Comparison of ENCODE assay signal across 9 mouse cellular contexts in genomic region chr5:125183321-125184003, GRCm38 (mm10). TPM values are rescaled to one million over a fixed set of nuclear protein-coding genes. Genes with fewer than 3 reads are reported as not detected.
DNase-seq lines count a peak whose midpoint lies in the region; ATAC-seq and TF ChIP-seq lines count a peak whose summit lies in the region.
"Had no signal": no experiment of that assay in that cellular context is flagged by ENCODE, and none has a peak within 500 bp of the region (broad histone marks: within the 10 kb centered on the region; RNA-seq: fewer than 3 reads in every experiment).

No protein-coding gene starts in this region.

- TF ChIP-seq CTCF in ES-Bruce4 (IDR thresholded peaks at IDR 0.05; ENCODE audit: low read depth, low read length) = no peak

- 0 out of 2 replicates have a peak, but pooled peaks have one; percentile 22 for TF ChIP-seq EP300 in ES-Bruce4 (IDR thresholded peaks at IDR 0.05; ENCODE audit: insufficient read depth, low read depth, low read length)

- no peak overlapping the region for H3K4me2 ChIP-seq in limb, embryonic 11.5 days (ENCODE audit: low read depth, severe bottlenecking)
- peak overlapping the region; percentile 34 for H3K4me2 ChIP-seq in myocyte (ENCODE audit: low read depth)
- H3K4me2 ChIP-seq: liver, embryonic 13.5 days had no signal

- H3K36me3 ChIP-seq in ES-Bruce4 (ENCODE audit: control insufficient read depth, insufficient read depth, low read length, poor library complexity, severe bottlenecking) (no peaks in the 10 kb centered on the region), myocyte (ENCODE audit: control insufficient read depth, insufficient read depth) (no peaks in the 10 kb centered on the region)
- no peaks in the 10 kb centered on the region for H3K36me3 ChIP-seq in limb, embryonic 11.5 days (ENCODE audit: control insufficient read depth, insufficient read depth, low read length)
- H3K36me3 ChIP-seq: liver, embryonic 13.5 days had no signal

- no peak for ATAC-seq in limb, embryonic 11.5 days (ENCODE audit: insufficient number of reproducible peaks, low FRiP score, low TSS enrichment, low read depth)
- no peak for ATAC-seq in erythroblast, adult 5-6 weeks (replicated peaks; ENCODE audit: low FRiP score, poor library complexity, severe bottlenecking)

- H3K4me1 ChIP-seq in ES-Bruce4 (ENCODE audit: control insufficient read depth, insufficient read depth, low read length) = peaks cover 6% of the 10 kb centered on the region
- H3K4me1 ChIP-seq in limb, embryonic 11.5 days (ENCODE audit: control insufficient read depth, insufficient read depth, low read length) = peaks cover 25% of the 10 kb centered on the region

- H3K4me3 ChIP-seq in ES-Bruce4 (ENCODE audit: low read depth, low read length) (peak overlapping the region; percentile 13), myocyte (no peak overlapping the region)
- no peak overlapping the region for H3K4me3 ChIP-seq in limb, embryonic 11.5 days (ENCODE audit: low read depth, low read length)
- H3K4me3 ChIP-seq: liver, embryonic 13.5 days had no signal

- WGBS in limb, embryonic 11.5 days = 22% methylated on average over 23 of the region's 23 CpGs

- H3ac ChIP-seq in myocyte (ENCODE audit: control insufficient read depth, insufficient read length) = no peak overlapping the region

- peak; percentile 53 for DNase-seq in gastrocnemius, postnatal 14 days
- DNase-seq in gastrocnemius, postnatal 10 days = no peak
- peak; percentile 95 for DNase-seq in fibroblast of lung, adult 2 months (ENCODE audit: low read depth)
- DNase-seq in limb, embryonic 11.5 days (ENCODE audit: low spot score) = peak; percentile 38
- no peak for DNase-seq in kidney, adult 11 months
- DNase-seq: liver, embryonic 13.5 days had no signal

- intact Hi-C loops in gastrocnemius, postnatal 14 days (cut with DNase I; ENCODE audit: low total_unique reads) = no loop called here

- TF ChIP-seq POLR2A in ES-Bruce4 (IDR thresholded peaks at IDR 0.05; ENCODE audit: insufficient read depth, low read length) = no peak
- TF ChIP-seq POLR2A in myocyte (IDR thresholded peaks at IDR 0.05; ENCODE audit: insufficient read length, low read depth) = no peak

- no peak overlapping the region for H3K9ac ChIP-seq in ES-Bruce4 (ENCODE audit: low read depth, poor library complexity, severe bottlenecking)
- no peak overlapping the region; the same call in 1 of the 2 replicates for H3K9ac ChIP-seq in limb, embryonic 11.5 days (ENCODE audit: low read length)
- H3K9ac ChIP-seq: liver, embryonic 13.5 days had no signal

- peaks cover 2% of the 10 kb centered on the region for H3K79me2 ChIP-seq in myocyte (ENCODE audit: control insufficient read depth, insufficient read depth)

- no peak overlapping the region for H3K27ac ChIP-seq in ES-Bruce4 (ENCODE audit: insufficient read depth, low read length)
- no peak overlapping the region for H3K27ac ChIP-seq in limb, embryonic 11.5 days (replicated peaks; ENCODE audit: low read depth, low read length)
- H3K27ac ChIP-seq: liver, embryonic 13.5 days had no signal

- no peaks in the 10 kb centered on the region for H3K9me3 ChIP-seq in ES-Bruce4 (replicated peaks; ENCODE audit: control insufficient read depth, insufficient read depth, low read length, poor library complexity, severe bottlenecking)
- no peaks in the 10 kb centered on the region for H3K9me3 ChIP-seq in limb, embryonic 11.5 days (ENCODE audit: control insufficient read depth, low read length)

- H3K27me3 ChIP-seq in ES-Bruce4 (ENCODE audit: control insufficient read depth, insufficient read depth, low read length, poor library complexity, severe bottlenecking) = no peaks in the 10 kb centered on the region
- H3K27me3 ChIP-seq in limb, embryonic 11.5 days (ENCODE audit: control insufficient read depth, insufficient read depth, low read length) = no peaks in the 10 kb centered on the region
- no peaks in the 10 kb centered on the region for H3K27me3 ChIP-seq in myocyte (ENCODE audit: control insufficient read depth, insufficient read depth, insufficient read length)

TF ChIP-seq in myocyte, 11 proteins besides CTCF, POLR2A, EP300 and RAD21:
- TF ChIP-seq REST (IDR thresholded peaks at IDR 0.05; ENCODE audit: insufficient read depth, insufficient read length) (no peak), SRF (IDR thresholded peaks at IDR 0.05; ENCODE audit: control insufficient read depth, insufficient read length, low read depth) (no peak), MYOD1 (IDR thresholded peaks at IDR 0.05; ENCODE audit: control insufficient read depth in 1 of 3, insufficient read length in 2 of 3, low read depth in 2 of 3) (peak in 1 of 3 experiments; percentile 55), TCF12 (IDR thresholded peaks at IDR 0.05; ENCODE audit: insufficient read depth, poor library complexity, severe bottlenecking) (no peak), E2F4 (IDR thresholded peaks at IDR 0.05; ENCODE audit: insufficient read depth) (no peak), CEBPB (IDR thresholded peaks at IDR 0.05; ENCODE audit: insufficient read depth, poor library complexity, severe bottlenecking) (peak; percentile 74; the same call in 1 of the 2 replicates), MYOG (IDR thresholded peaks at IDR 0.05; ENCODE audit: control insufficient read depth in 1 of 3, insufficient read depth in 1 of 3, insufficient read length in 2 of 3, low read depth in 2 of 3) (peak in 1 of 3 experiments; percentile 63), MAX (IDR thresholded peaks at IDR 0.05; ENCODE audit: low read depth) (no peak), POLR2AphosphoS2 (IDR thresholded peaks at IDR 0.05; ENCODE audit: insufficient read length, low read depth) (no peak), USF1 (IDR thresholded peaks at IDR 0.05; ENCODE audit: low read depth) (no peak), TCF3 (IDR thresholded peaks at IDR 0.05; ENCODE audit: insufficient read length, low read depth) (no peak)
TF ChIP-seq in myocyte: peak in this region for 3.

RNA-seq across cellular contexts. Expression of gene Ncor2, which starts 4.4 kb away (rescaled TPM):
- 10 to 100 TPM; 85.9 to 97.7 TPM for total RNA-seq in gastrocnemius, postnatal 14 days (2021)
- 100 to 1,000 TPM; 116 to 123 TPM for total RNA-seq in gastrocnemius, postnatal 10 days (2021)
- polyA plus RNA-seq in ES-Bruce4 (2011; ENCODE audit: insufficient read depth, insufficient read length, low read depth, missing spikeins) (57.5 and 62.9 TPM in 2 replicates), myocyte (2012; fragmentation: generic; extraction: Trizol) (127 TPM)
- polyA plus RNA-seq in limb, embryonic 11.5 days (2014; fragmentation: Nextera tagmentation; extraction: Ambion mirVana) = 23.6 and 24.3 TPM in 2 replicates
- total RNA-seq in erythroblast, adult 5-6 weeks (2015; ENCODE audit: low replicate concordance) = 15.8 and 18.2 TPM in 2 replicates
- 6.0 and 8.0 TPM in 2 replicates for total RNA-seq in erythroblast, adult 5-6 weeks (2017; ENCODE audit: low replicate concordance)

Comparison
In these comparisons a context has a peak if more than half of its experiments do, and no peak if none do; other contexts are left out.
1. DNase-seq: peak in gastrocnemius, postnatal 14 days (single experiment), fibroblast of lung, adult 2 months (single experiment) and limb, embryonic 11.5 days (single experiment); none in gastrocnemius, postnatal 10 days (single experiment) and kidney, adult 11 months (single experiment).
2. RNA of gene Ncor2, which starts 4.4 kb away (total RNA-seq): 116 to 123 TPM in gastrocnemius, postnatal 10 days and 85.9 to 97.7 TPM in gastrocnemius, postnatal 14 days; 6.0 to 18.2 TPM in erythroblast, adult 5-6 weeks; every median in the first group is over 4 times any median in the second.